Mouse (Mus musculus) intestine, embryonic 15.5 days (tissue): ENCODE results near the gene Sdc1. TPM values are rescaled to one million over a fixed set of nuclear protein-coding genes. Genes with fewer than 3 reads are reported as not detected.
A peak's percentile ranks its signal among the peaks of the same experiment; 100 is the strongest.

Experiments used
- ATAC-seq: fragments of 200-750 bp; cut with Nextera tagmentation; 2 replicates; pipeline ENCODE4 v1.8.0; 2017; ENCODE audit warnings: moderate TSS enrichment, moderate library complexity
- H3K27ac ChIP-seq: fragments of 300-500 bp; sonication (generic); 2 replicates; pipeline ENCODE4 v1.5.1; 2015; ENCODE audit warnings: mild to moderate bottlenecking, inconsistent platforms
- H3K27me3 ChIP-seq: fragments of 300-500 bp; sonication (generic); replicated peaks from 2 replicates; pipeline ENCODE4 v1.6.1; 2015; ENCODE audit warnings: inconsistent platforms
- H3K36me3 ChIP-seq: fragments of 300-500 bp; sonication (generic); 2 replicates; pipeline ENCODE4 v1.6.1; 2015; ENCODE audit warnings: inconsistent platforms
- H3K4me1 ChIP-seq: fragments of 300-500 bp; sonication (generic); replicated peaks from 2 replicates; pipeline ENCODE4 v1.6.1; 2015; ENCODE audit warnings: inconsistent platforms
- H3K4me2 ChIP-seq: fragments of 300-500 bp; sonication (generic); replicated peaks from 2 replicates; pipeline ENCODE4 v1.6.1; 2015; ENCODE audit warnings: mild to moderate bottlenecking, inconsistent platforms
- H3K4me3 ChIP-seq: fragments of 300-500 bp; sonication (generic); replicated peaks from 2 replicates; pipeline ENCODE4 v1.5.1; 2015; ENCODE audit warnings: inconsistent platforms
- H3K9ac ChIP-seq: fragments of 300-500 bp; sonication (generic); 2 replicates; pipeline ENCODE4 v1.6.1; 2015; ENCODE audit warnings: inconsistent platforms
- H3K9me3 ChIP-seq: fragments of 300-500 bp; sonication (generic); 2 replicates; pipeline ENCODE4 v1.6.1; 2016; ENCODE audit warnings: inconsistent platforms
- WGBS: fragments of 180-500 bp; shearing (Covaris S2); methylation state at CpG from one replicate; pipeline ENCODE4 v1.1.7; 2015; 5-methylcytosine and 5-hydroxymethylcytosine counted together
- polyA plus RNA-seq: library from polyadenylated mRNA; unstranded; fragments of >200 nt; fragmentation: Nextera tagmentation; extraction: Ambion mirVana; gene quantifications from 2 replicates; pipeline ENCODE4 v1.2.1, GENCODE M21; 2015

The Sdc1 gene
- polyA plus RNA-seq, result 101 and 106 TPM in 2 replicates

DNA sequence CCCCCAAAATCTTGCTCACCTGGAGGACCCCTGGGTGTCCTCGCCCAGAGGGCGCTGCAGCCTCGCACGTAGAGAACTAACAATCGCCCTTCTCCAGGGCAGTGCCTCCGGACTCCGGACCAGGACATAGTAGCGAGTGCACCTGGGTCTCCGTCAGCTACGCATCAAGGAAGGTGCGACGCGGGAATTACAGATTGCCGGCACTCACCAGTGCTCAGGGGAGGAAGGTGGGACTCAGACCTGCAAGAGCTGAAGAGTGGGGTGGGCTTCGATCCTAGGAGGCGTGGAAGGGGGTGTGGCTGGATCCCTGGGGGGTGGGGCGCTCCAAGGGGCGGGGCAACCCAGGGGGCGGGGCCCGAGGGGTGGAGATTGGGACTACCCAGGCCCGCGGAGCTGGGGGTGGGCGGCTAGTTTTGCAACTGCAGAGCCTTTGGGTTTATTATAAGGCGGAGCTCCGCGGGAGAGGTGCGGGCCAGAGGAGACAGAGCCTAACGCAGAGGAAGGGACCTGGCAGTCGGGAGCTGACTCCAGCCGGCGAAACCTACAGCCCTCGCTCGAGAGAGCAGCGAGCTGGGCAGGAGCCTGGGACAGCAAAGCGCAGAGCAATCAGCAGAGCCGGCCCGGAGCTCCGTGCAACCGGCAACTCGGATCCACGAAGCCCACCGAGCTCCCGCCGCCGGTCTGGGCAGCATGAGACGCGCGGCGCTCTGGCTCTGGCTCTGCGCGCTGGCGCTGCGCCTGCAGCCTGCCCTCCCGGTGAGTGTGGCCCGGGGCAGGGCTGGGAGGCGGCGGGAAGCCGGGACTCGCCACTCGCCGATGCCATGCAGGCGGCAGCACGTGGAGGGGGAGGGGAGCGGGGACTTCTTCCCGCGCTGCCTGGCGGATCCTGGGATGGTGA lies at the start of gene Sdc1:
Gene Sdc1, plus strand, starts transcription at position 378 of the 898 bp plus-strand sequence.
- peak within 1 kb of the TSS; percentile 84 for H3K4me3 ChIP-seq

DNA sequence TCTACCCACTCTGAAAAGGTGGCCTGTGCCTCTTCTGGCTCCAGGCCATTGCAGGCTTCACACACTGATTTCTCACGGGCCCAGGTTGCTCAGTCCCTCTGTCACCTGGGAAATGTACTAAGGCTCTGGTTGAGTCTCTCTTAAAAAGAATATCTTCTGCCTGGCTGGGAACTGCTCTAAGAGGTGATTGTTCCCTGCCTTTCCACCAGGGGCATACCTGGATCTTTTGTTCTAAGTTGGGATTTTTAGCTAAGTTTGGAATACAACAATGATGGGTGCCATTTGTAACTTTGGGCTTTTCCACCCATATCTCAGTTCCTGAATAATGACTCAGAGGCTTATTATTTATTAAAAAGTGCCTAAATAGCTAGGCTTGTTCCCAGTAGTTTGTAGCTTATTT lies 44.2 kb upstream of the Sdc1 start:
- Histone ChIP-seq H3K4me3 (no peak overlapping the region), H3K27me3 (no peaks in the 10 kb centered on the region), H3K9me3 (no peaks in the 10 kb centered on the region), H3K36me3 (peaks cover 17% of the 10 kb centered on the region), H3K4me1 (no peaks in the 10 kb centered on the region), H3K4me2 (no peak overlapping the region), H3K9ac (no peak overlapping the region), H3K27ac (no peak overlapping the region; the same call in 1 of the 2 replicates)
- no peak for ATAC-seq
- WGBS, result 63% methylated on average over 1 of the region's 1 CpGs

More for the DNA sequence above, at the start of gene Sdc1:
- ATAC-seq, result peak; percentile 92
- WGBS, result 1% methylated on average over 65 of the region's 67 CpGs
- Histone ChIP-seq H3K27ac (peak within 1 kb of the TSS; percentile 81), H3K36me3 (no peaks in the 10 kb centered on the region), H3K27me3 (no peaks in the 10 kb centered on the region), H3K9me3 (no peaks in the 10 kb centered on the region), H3K9ac (peak within 1 kb of the TSS; percentile 85), H3K4me1 (peaks cover 24% of the 10 kb centered on the region), H3K4me2 (peak within 1 kb of the TSS; percentile 85)

DNA sequence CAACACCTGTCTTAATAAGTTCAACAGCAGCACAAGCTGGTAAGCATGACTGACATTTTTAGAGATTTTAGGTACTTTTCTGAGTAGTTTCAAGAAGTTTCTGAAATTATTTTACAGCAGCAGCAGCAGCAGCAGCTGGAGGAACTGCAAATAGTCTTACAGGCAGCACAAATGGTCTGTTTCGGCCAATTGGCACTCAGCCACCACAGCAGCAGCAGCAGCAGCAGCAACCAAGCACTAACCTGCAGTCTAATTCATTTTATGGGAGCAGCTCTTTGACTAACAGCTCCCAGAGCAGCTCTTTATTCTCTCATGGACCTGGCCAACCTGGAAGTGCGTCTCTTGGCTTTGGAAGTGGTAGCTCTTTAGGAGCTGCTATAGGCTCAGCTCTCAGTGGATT lies 42.4 kb upstream of the Sdc1 start:
- Histone ChIP-seq H3K27me3 (no peaks in the 10 kb centered on the region), H3K4me1 (no peaks in the 10 kb centered on the region), H3K27ac (no peak overlapping the region), H3K9ac (no peak overlapping the region), H3K4me3 (no peak overlapping the region), H3K9me3 (no peaks in the 10 kb centered on the region), H3K36me3 (peaks cover 15% of the 10 kb centered on the region), H3K4me2 (no peak overlapping the region)
- WGBS, result 83% methylated on average over 2 of the region's 2 CpGs
- no peak for ATAC-seq

DNA sequence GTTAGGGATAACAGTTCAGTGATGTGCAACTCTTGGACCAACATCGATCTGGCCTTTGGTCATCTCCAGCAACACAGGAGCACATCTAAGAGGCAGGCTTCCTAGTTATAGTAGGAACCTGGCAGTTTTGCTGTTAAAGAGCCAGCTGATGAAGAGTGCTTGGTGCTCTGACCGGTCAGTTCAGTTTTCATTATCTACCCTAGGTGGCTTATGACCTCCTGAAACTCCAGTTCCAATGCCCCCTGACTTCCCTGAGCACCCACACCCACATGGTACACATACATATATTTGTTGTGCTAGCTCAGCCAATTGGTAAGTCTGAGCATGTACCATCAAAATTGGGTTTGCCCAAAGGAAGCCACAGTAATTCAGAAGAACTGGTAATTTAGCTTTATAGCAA lies 17.5 kb upstream of the Sdc1 start:
- H3K4me2 ChIP-seq, result no peak overlapping the region
- WGBS, result 90% methylated on average over 2 of the region's 2 CpGs
- H3K27me3 ChIP-seq, result no peaks in the 10 kb centered on the region
- H3K4me3 ChIP-seq, result no peak overlapping the region
- H3K9ac ChIP-seq, result no peak overlapping the region
- H3K4me1 ChIP-seq, result no peaks in the 10 kb centered on the region
- no peak overlapping the region for H3K27ac ChIP-seq
- H3K9me3 ChIP-seq, result no peaks in the 10 kb centered on the region
- H3K36me3 ChIP-seq, result peaks cover 8% of the 10 kb centered on the region; the same call in 1 of the 2 replicates
- ATAC-seq, result no peak

DNA sequence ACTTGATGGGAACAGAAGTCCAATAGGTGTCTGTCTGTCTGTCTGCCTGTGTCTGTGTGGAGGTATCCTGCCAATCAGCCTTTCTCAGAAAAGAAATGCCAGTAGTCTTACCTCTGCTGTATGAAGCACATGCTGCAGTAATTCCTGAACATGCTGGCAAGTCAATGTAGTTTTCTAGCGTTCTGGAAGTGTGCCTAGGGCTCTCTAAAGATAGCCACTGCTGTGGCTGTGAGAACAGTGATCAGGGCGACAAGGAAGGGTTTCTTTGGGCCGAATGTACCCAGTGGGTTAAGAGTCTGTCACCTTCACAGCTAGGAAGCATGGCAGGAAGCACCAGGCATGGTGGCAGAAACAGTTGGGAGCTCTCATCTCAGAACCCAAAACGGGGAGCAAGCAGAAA lies 17.0 kb upstream of the Sdc1 start:
- ATAC-seq, result no peak
- H3K27me3 ChIP-seq, result no peaks in the 10 kb centered on the region
- H3K9ac ChIP-seq, result no peak overlapping the region
- H3K4me3 ChIP-seq, result no peak overlapping the region
- H3K4me2 ChIP-seq, result no peak overlapping the region
- H3K9me3 ChIP-seq, result no peaks in the 10 kb centered on the region
- 83% methylated on average over 4 of the region's 4 CpGs for WGBS
- peaks cover 5% of the 10 kb centered on the region; the same call in 1 of the 2 replicates for H3K36me3 ChIP-seq
- no peak overlapping the region for H3K27ac ChIP-seq
- no peaks in the 10 kb centered on the region for H3K4me1 ChIP-seq

DNA sequence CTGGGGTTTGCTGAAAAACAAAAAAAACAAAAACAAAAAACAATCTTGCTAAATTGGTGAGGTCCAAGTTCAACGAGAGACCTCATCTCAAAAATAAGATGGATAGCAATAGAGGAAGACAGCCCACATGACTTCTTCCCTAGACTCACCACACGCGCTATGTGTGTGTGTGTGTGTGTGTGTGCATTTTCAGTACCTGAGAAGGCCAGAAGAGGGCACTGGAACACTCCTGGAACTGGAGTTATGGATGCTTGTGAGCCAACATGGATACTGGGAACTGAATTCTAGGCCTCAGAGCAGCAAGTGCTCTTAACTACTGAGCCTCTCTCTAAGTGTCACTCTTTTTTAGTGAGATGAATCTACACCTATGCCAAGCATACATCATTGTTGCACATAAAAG lies 13.1 kb upstream of the Sdc1 start:
- Histone ChIP-seq H3K27ac (no peak overlapping the region), H3K4me1 (no peaks in the 10 kb centered on the region), H3K27me3 (no peaks in the 10 kb centered on the region), H3K9me3 (no peaks in the 10 kb centered on the region), H3K4me2 (no peak overlapping the region), H3K9ac (no peak overlapping the region), H3K36me3 (0 out of 2 replicates have a peak, but pooled peaks cover 4% of the 10 kb centered on the region), H3K4me3 (no peak overlapping the region)
- ATAC-seq, result no peak
- 100% methylated on average over 3 of the region's 3 CpGs for WGBS

DNA sequence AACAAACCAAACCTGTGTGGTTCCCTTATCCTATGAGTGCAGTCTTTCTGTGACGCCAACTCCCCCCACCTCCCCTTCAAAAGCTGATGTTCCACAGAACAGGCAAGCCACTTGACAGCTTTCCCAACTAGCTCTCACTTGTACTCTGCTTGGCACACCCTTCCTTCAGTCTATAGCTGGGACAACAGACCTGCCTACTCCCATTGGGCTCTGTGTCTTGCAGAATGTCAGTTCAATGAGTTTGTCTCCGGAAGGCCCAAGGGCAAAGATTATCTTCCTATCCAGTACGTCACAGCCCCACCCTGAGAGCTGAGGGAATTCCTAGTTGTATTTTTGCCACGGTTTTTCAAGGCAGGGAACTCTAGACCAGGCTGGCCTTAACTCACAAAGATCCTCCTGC lies 12.0 kb upstream of the Sdc1 start:
- WGBS, result 54% methylated on average over 4 of the region's 4 CpGs
- ATAC-seq, result peak; percentile 76
- no peak overlapping the region for H3K27ac ChIP-seq
- H3K4me3 ChIP-seq, result no peak overlapping the region
- H3K36me3 ChIP-seq, result 0 out of 2 replicates have a peak, but pooled peaks cover 4% of the 10 kb centered on the region
- no peak overlapping the region for H3K9ac ChIP-seq
- no peaks in the 10 kb centered on the region for H3K4me1 ChIP-seq
- no peaks in the 10 kb centered on the region for H3K27me3 ChIP-seq
- H3K9me3 ChIP-seq, result no peaks in the 10 kb centered on the region
- no peak overlapping the region for H3K4me2 ChIP-seq

DNA sequence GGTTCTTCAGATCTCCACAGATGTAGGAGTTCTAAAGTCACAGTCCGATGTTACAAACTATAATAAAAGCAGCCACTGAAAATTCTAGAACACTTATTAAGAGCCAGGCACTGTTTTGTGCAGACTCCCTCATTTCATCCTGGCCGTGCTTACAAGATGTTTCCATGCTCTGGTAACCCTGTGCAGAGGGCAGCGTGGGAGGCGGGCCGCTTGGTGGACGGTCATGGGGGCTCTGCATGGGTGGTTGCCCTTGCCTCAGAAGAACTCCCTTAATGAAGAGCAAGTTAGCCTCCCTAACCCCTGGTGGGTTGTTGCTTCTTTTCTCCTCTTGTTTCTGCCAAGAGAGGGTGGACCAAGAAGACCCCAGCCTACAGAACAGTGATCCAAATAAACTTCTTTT lies 11.3 kb upstream of the Sdc1 start:
- 86% methylated on average over 6 of the region's 6 CpGs for WGBS
- ATAC-seq, result no peak
- H3K36me3 ChIP-seq, result 0 out of 2 replicates have a peak, but pooled peaks cover 4% of the 10 kb centered on the region
- no peaks in the 10 kb centered on the region for H3K4me1 ChIP-seq
- H3K9me3 ChIP-seq, result no peaks in the 10 kb centered on the region
- no peak overlapping the region for H3K4me3 ChIP-seq
- no peak overlapping the region for H3K4me2 ChIP-seq
- no peak overlapping the region for H3K9ac ChIP-seq
- H3K27me3 ChIP-seq, result no peaks in the 10 kb centered on the region
- no peak overlapping the region for H3K27ac ChIP-seq

DNA sequence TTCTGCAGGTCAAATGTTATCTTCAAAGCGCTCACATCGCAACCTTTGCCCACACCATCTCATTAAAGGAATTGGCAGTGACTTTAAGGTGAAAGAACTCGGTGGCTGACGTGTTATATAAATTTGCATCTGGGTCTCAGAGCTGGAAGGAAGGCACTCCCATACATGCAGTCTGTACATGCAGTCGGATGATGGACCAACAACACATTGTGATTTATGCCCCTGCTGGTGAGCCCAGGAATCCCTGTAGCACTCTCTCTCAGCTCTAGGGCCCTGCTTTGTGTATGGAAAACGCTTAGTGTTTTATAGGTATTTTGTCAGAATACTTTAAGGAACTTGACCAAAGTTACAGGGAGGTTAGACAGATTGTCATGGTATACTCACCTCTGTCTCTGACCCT lies 10.6 kb upstream of the Sdc1 start:
- Histone ChIP-seq H3K4me1 (no peaks in the 10 kb centered on the region), H3K36me3 (0 out of 2 replicates have a peak, but pooled peaks cover 4% of the 10 kb centered on the region), H3K9ac (no peak overlapping the region), H3K4me2 (no peak overlapping the region), H3K4me3 (no peak overlapping the region), H3K9me3 (no peaks in the 10 kb centered on the region), H3K27me3 (no peaks in the 10 kb centered on the region), H3K27ac (no peak overlapping the region)
- WGBS, result 62% methylated on average over 6 of the region's 6 CpGs
- ATAC-seq, result 0 out of 2 replicates have a peak, but pooled peaks have one; percentile 13

DNA sequence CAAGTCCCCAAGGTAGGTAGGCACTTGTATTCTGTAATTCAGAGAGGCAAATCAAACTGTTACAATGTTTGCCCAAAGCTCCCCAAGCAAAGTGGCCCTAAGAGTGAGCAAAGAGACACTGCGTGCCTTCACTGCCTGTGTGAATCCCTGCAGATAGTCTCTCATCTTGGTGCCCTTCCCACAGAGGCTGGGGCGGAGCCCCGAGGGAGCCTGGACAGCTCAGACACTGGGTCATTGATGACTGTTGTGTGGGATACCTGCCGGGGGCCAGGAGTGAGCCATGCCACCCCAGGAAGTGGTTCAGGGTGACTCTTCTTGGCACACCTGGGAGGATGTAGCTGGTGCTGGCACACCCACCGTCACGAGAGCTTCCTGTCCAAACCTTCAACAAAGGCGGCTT lies 10.1 kb upstream of the Sdc1 start:
- 73% methylated on average over 7 of the region's 7 CpGs for WGBS
- ATAC-seq, result no peak

DNA sequence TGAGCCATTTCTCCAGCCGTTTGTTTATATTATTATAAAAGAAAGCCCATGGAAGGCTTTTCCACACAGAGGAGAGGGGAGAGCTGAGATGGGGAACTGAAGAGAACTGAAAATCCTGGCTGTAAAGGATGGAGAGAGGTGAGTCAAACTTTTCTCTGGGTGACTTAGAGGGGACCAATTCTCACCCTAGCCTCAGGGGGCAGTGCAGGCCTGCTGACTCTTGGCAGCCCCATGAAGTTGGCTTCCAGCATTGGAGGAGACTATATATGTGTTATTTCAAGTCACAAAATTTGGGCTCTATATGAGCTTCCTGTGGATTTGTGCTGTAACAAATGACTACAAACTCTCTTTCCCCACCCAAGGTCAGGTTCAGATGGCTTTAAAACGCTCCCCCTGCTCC lies 8.5 kb upstream of the Sdc1 start:
- no peaks in the 10 kb centered on the region for H3K27me3 ChIP-seq
- no peaks in the 10 kb centered on the region for H3K9me3 ChIP-seq
- H3K4me1 ChIP-seq, result no peaks in the 10 kb centered on the region
- H3K4me2 ChIP-seq, result no peak overlapping the region
- no peak overlapping the region for H3K9ac ChIP-seq
- no peaks in the 10 kb centered on the region for H3K36me3 ChIP-seq
- no peak for ATAC-seq
- no peak overlapping the region for H3K27ac ChIP-seq
- no peak overlapping the region for H3K4me3 ChIP-seq
- 66% methylated on average over 2 of the region's 2 CpGs for WGBS

More for the DNA sequence above, 10.1 kb upstream of the Sdc1 start:
- Histone ChIP-seq H3K36me3 (0 out of 2 replicates have a peak, but pooled peaks cover 4% of the 10 kb centered on the region), H3K9me3 (no peaks in the 10 kb centered on the region), H3K27ac (no peak overlapping the region), H3K4me2 (no peak overlapping the region), H3K9ac (no peak overlapping the region), H3K27me3 (no peaks in the 10 kb centered on the region), H3K4me1 (no peaks in the 10 kb centered on the region), H3K4me3 (no peak overlapping the region)

DNA sequence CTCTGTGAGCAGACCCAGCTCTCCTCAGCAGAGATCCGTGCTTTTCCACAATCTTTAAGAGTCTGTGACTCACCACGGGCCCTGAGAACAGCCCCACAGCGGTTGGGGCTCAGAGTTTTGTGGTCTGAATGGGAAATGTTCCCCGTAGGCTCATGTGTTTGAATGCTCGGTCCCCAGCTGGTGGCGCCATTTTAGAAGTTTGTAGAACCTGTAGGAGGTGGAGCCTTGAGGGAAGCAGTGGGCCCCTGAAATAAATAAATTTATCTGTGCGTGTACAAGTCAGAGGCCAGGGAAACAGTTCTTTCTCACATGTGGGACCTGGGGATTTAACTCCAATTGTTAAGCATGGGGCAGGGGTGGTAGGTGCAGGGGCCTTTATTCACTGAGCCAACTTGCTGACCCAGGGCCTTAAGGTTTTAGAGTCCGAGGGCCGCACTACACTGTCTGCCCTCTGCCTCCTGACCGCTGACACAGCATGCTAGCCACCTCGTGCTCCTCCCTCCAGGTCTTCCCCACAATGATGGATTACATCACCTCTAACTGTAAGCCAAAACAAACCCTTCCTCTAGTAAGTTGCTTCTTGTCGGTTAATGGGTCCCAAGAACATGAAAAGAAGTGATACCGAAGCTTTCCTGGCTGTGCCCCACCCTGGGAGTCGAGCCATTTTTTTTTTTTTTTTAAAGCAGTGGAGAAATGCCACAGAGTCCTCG lies 6.7 kb upstream of the Sdc1 start:
- 73% methylated on average over 15 of the region's 15 CpGs for WGBS
- H3K27me3 ChIP-seq, result no peaks in the 10 kb centered on the region
- H3K9ac ChIP-seq, result no peak overlapping the region

More for the DNA sequence above, 6.7 kb upstream of the Sdc1 start:
- Histone ChIP-seq H3K4me2 (no peak overlapping the region), H3K27ac (no peak overlapping the region), H3K9me3 (no peaks in the 10 kb centered on the region), H3K4me1 (no peaks in the 10 kb centered on the region), H3K36me3 (no peaks in the 10 kb centered on the region), H3K4me3 (no peak overlapping the region)
- ATAC-seq, result no peak
